Mouse (Mus musculus) adrenal gland (tissue): ENCODE measurements around the gene Arhgef12.

Experiments used
- intact Hi-C: fragments of 180-260 bp; cut with DNase I; formaldehyde crosslinking; loops from one replicate; pipeline ENCODE4 v1.15.1; 2025

Arhgef12 gene

GRCm38 (mm10) chr9:42927498-42927897 lies 179.5 kb downstream of the Arhgef12 start:
- intact Hi-C loops, result no loop called here

- intact Hi-C loops, result no loop called here
These were observed 180.5 kb downstream of the Arhgef12 start for GRCm38 (mm10) chr9:42926564-42926963.

DNA sequence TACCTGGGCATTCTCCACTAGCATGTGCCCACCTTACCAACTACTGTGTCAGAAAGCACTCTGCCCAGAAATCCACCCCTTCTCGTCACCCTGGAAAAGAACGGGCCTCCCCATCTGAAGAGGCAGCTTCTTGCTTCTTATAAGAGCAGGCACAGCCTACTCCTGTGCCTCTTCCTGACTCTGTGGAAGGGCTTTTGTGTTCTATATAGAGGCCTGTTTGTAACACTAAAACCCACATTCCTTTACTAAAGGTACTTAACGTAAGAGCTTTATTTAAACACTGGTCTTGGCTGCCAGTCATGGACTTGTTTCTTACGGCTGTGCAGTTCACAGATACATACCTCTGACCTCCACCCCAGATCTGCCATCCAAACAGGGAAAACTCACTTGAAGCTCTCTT lies 185.2 kb downstream of the Arhgef12 start:
- intact Hi-C loops, result no loop called here

GRCm38 (mm10) chr9:42920190-42920589 lies 186.8 kb downstream of the Arhgef12 start:
- intact Hi-C loops, result no loop called here

- intact Hi-C loops, result no loop called here
These were observed 189.1 kb downstream of the Arhgef12 start for GRCm38 (mm10) chr9:42917911-42918310.
